8 mouse cellular contexts compared by ENCODE assay signal in the genomic region with DNA sequence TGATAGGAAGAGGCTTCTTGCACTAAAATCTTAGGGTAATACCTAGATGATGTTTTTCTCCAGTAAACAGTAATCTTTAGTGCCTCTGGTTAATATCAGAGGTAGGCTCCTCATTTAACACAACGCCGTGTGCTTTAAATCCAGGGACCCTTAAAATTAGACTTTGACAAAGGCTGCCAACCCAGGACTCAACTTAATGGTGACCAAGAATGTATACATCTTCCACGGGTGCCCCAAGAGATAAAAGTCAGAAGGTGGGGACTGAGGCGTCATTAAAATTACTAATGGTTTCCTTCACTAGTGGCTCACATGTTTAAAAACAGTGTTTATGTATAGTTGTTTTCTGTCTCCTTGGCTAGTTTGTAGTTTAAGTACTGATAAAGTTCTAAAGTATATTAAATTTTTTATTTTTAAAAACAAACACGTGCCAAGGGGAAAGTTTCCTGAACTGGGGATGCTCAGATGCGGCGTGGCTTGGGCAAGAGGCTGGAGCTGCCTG. TPM values are rescaled to one million over a fixed set of nuclear protein-coding genes. Genes with fewer than 3 reads are reported as not detected.
DNase-seq lines count a peak whose midpoint lies in the region; ATAC-seq lines count a peak whose summit lies in the region.

No protein-coding gene starts in this region.

- H3K4me2 ChIP-seq in forebrain, embryonic 11.5 days (ENCODE audit: low read depth, low read length, severe bottlenecking), result peak overlapping the region; percentile 84
- peak overlapping the region; percentile 89 for H3K4me2 ChIP-seq in liver, embryonic 12.5 days

- peak overlapping the region; percentile 92 for H3K4me3 ChIP-seq in heart, embryonic 10.5 days
- H3K4me3 ChIP-seq in forebrain, embryonic 11.5 days (ENCODE audit: low read depth, low read length), result peak overlapping the region; percentile 96
- peak overlapping the region; percentile 95 for H3K4me3 ChIP-seq in liver, embryonic 12.5 days

- intact Hi-C loops in heart, postnatal 36 days (cut with DNase I), result loop anchor here (2.0 to 5.0 kb wide), 2 partner anchors 59 to 248 kb away; no protein-coding TSS in a partner anchor

- no peaks in the 10 kb centered on the region for H3K27me3 ChIP-seq in heart, embryonic 10.5 days (ENCODE audit: insufficient read depth, poor library complexity, severe bottlenecking)
- no peaks in the 10 kb centered on the region for H3K27me3 ChIP-seq in forebrain, embryonic 11.5 days (ENCODE audit: control insufficient read depth, insufficient read depth, low read length)
- H3K27me3 ChIP-seq in liver, embryonic 12.5 days (replicated peaks), result no peaks in the 10 kb centered on the region

- DNase-seq in heart, embryonic 10.5 days (ENCODE audit: low spot score), result no peak
- DNase-seq in heart, postnatal 36 days, result no peak
- DNase-seq in A20 (ENCODE audit: low read depth, low spot score), result peak; percentile 39
- DNase-seq in forebrain, embryonic 11.5 days (ENCODE audit: low spot score), result no peak
- no peak for DNase-seq in ovary, adult 18-20 months (ENCODE audit: low spot score)
- DNase-seq in retina, embryonic 14.5 days (ENCODE audit: low spot score), result no peak
- DNase-seq in layer of hippocampus, postnatal 10 days (ENCODE audit: low spot score in 2 of 2), result no peak

- peaks cover 40% of the 10 kb centered on the region for H3K4me1 ChIP-seq in heart, embryonic 10.5 days
- H3K4me1 ChIP-seq in forebrain, embryonic 11.5 days (replicated peaks; ENCODE audit: control insufficient read depth, insufficient read depth, low read length), result peaks cover 11% of the 10 kb centered on the region
- H3K4me1 ChIP-seq in liver, embryonic 12.5 days, result peaks cover 76% of the 10 kb centered on the region

- no peaks in the 10 kb centered on the region for H3K36me3 ChIP-seq in heart, embryonic 10.5 days
- H3K36me3 ChIP-seq in forebrain, embryonic 11.5 days (ENCODE audit: control insufficient read depth, insufficient read depth, low read length), result no peaks in the 10 kb centered on the region
- H3K36me3 ChIP-seq in liver, embryonic 12.5 days, result peaks cover 19% of the 10 kb centered on the region

- no peaks in the 10 kb centered on the region for H3K9me3 ChIP-seq in heart, embryonic 10.5 days
- H3K9me3 ChIP-seq in forebrain, embryonic 11.5 days (ENCODE audit: control insufficient read depth, low read length), result no peaks in the 10 kb centered on the region
- no peaks in the 10 kb centered on the region for H3K9me3 ChIP-seq in liver, embryonic 12.5 days (replicated peaks)

- 28% methylated on average over 7 of the region's 7 CpGs for WGBS in heart, embryonic 10.5 days
- 33% methylated on average over 7 of the region's 7 CpGs for WGBS in forebrain, embryonic 11.5 days
- 21% methylated on average over 7 of the region's 7 CpGs for WGBS in liver, embryonic 12.5 days (ENCODE audit: insufficient replicate concordance)

- peak overlapping the region; percentile 100 for H3K27ac ChIP-seq in heart, embryonic 10.5 days
- peak overlapping the region; percentile 98 for H3K27ac ChIP-seq in forebrain, embryonic 11.5 days (ENCODE audit: low read depth, low read length)
- H3K27ac ChIP-seq in liver, embryonic 12.5 days, result peak overlapping the region; percentile 99

- H3K9ac ChIP-seq in forebrain, embryonic 11.5 days (ENCODE audit: low read length), result peak overlapping the region; percentile 100
- peak overlapping the region; percentile 100 for H3K9ac ChIP-seq in liver, embryonic 12.5 days

- ATAC-seq in forebrain, embryonic 11.5 days (replicated peaks; ENCODE audit: low FRiP score), result no peak
- no peak for ATAC-seq in liver, embryonic 12.5 days

RNA-seq across cellular contexts. Expression of a gene that starts 0.6 kb away (rescaled TPM):
- 246 and 343 TPM in 2 replicates for polyA plus RNA-seq in heart, embryonic 10.5 days (2016; fragmentation: Nextera tagmentation; extraction: Ambion mirVana)
- 10 to 100 TPM; 56.6 to 60.9 TPM for total RNA-seq in heart, postnatal 36 days (2021)
- polyA plus RNA-seq in forebrain, embryonic 11.5 days (2014; fragmentation: Nextera tagmentation; extraction: Ambion mirVana), result 320 and 324 TPM in 2 replicates
- 669 and 722 TPM in 2 replicates for polyA plus RNA-seq in liver, embryonic 12.5 days (2016; fragmentation: Nextera tagmentation; extraction: Ambion mirVana)
- total RNA-seq in layer of hippocampus, postnatal 10 days (2021), result 10 to 100 TPM; 53.5 to 59.3 TPM

RNA-seq across cellular contexts. Expression of a gene that starts 36.8 kb away (rescaled TPM):
- 35.8 and 50.0 TPM in 2 replicates for polyA plus RNA-seq in heart, embryonic 10.5 days (2016; fragmentation: Nextera tagmentation; extraction: Ambion mirVana)
- total RNA-seq in heart, postnatal 36 days (2021), result under 1 TPM in 1 of 2 experiments, not detected in 1; 0.19 TPM
- 19.7 and 21.0 TPM in 2 replicates for polyA plus RNA-seq in forebrain, embryonic 11.5 days (2014; fragmentation: Nextera tagmentation; extraction: Ambion mirVana)
- polyA plus RNA-seq in liver, embryonic 12.5 days (2016; fragmentation: Nextera tagmentation; extraction: Ambion mirVana), result 425 and 445 TPM in 2 replicates
- total RNA-seq in layer of hippocampus, postnatal 10 days (2021), result not detected

RNA-seq across cellular contexts. Expression of a gene that starts 39.0 kb away (rescaled TPM):
- 78.3 and 89.1 TPM in 2 replicates for polyA plus RNA-seq in heart, embryonic 10.5 days (2016; fragmentation: Nextera tagmentation; extraction: Ambion mirVana)
- 10 to 100 TPM; 15.4 to 17.0 TPM for total RNA-seq in heart, postnatal 36 days (2021)
- 63.8 and 70.8 TPM in 2 replicates for polyA plus RNA-seq in forebrain, embryonic 11.5 days (2014; fragmentation: Nextera tagmentation; extraction: Ambion mirVana)
- 75.7 and 78.4 TPM in 2 replicates for polyA plus RNA-seq in liver, embryonic 12.5 days (2016; fragmentation: Nextera tagmentation; extraction: Ambion mirVana)
- total RNA-seq in layer of hippocampus, postnatal 10 days (2021), result 10 to 100 TPM; 34.0 to 39.6 TPM
